Mouse (Mus musculus) brain, embryonic 14.5 days (tissue): ENCODE measurements around the gene Prrg4.

Experiments used
- CTCF ChIP-seq: fragments of 200-500 bp; IDR thresholded peaks from 2 replicates; pipeline ENCODE4 v1.5.1; 2012; ENCODE audit warnings: inconsistent platforms, mild to moderate bottlenecking, moderate library complexity, borderline replicate concordance; ENCODE audit not compliant: insufficient read depth, insufficient read length; ENCODE audit errors: extremely low read depth
- POLR2A ChIP-seq: fragments of 200-500 bp; IDR thresholded peaks from 2 replicates; pipeline ENCODE4 v1.6.1; 2012; ENCODE audit warnings: mild to moderate bottlenecking, inconsistent platforms, borderline replicate concordance; ENCODE audit not compliant: poor library complexity, insufficient read depth, insufficient read length, severe bottlenecking; ENCODE audit errors: extremely low read depth

DNA sequence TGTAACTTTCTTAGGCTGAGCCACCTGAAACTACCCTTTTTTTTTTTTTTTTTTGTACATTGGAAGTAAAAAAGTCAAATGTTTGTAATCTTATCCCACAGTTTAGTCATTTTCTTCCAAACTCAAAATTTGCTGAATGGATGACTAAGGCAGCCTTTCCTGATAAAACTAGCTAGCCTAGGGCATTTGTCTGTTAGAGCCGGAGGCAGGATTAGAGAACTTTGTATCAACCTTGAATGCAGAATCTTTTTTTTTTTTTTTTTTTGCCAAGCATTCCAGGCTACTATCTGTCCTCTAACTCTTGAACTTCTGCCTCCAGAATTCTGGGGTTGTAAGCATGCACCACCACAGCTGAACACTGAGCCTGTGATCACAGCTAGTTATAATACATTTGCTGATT, 5.2 kb upstream of the Prrg4 start:
- TF ChIP-seq CTCF, result no peak
- TF ChIP-seq POLR2A, result no peak
